Mouse (Mus musculus): Measurements from ENCODE around the gene Asb13. TPM values are rescaled to one million over a fixed set of nuclear protein-coding genes. Genes with fewer than 3 reads are reported as not detected.

Asb13 gene
- polyA plus RNA-seq, 2 experiments: 1.7 to 2.3 TPM

GRCm38 (mm10) chr13:3669611-3670010, 35.8 kb downstream of the Asb13 start:
- 57% methylated on average over 1 of the region's 1 CpGs for WGBS (ENCODE audit: insufficient replicate concordance)
- ATAC-seq (ENCODE audit: insufficient read depth) (peak; percentile 29; the same call in 1 of the 2 replicates), DNase-seq (ENCODE audit: low read depth in 3 of 3, low spot score in 3 of 3) (no peak)
- no peaks in the 10 kb centered on the region for H3K27me3 ChIP-seq (ENCODE audit: control insufficient read depth, insufficient read depth, low read length)
- H3K4me3 ChIP-seq (ENCODE audit: insufficient read depth in 1 of 2, low read depth in 2 of 2, low read length in 2 of 2): no peak overlapping the region
- H3K27ac ChIP-seq: no peak overlapping the region
- no peak overlapping the region for H3K9ac ChIP-seq (replicated peaks)
- H3K36me3 ChIP-seq (replicated peaks; ENCODE audit: control insufficient read depth, insufficient read depth, low read depth): no peaks in the 10 kb centered on the region
- H3K9me3 ChIP-seq (ENCODE audit: control insufficient read depth, low read length): no peaks in the 10 kb centered on the region
- H3K4me2 ChIP-seq (ENCODE audit: low read depth): no peak overlapping the region
- H3K4me1 ChIP-seq (replicated peaks; ENCODE audit: control insufficient read depth in 2 of 2, insufficient read depth in 2 of 2, low read length in 1 of 2): peaks cover 0 to 12% of the 10 kb centered on the region in 2 experiments; a peak in 2 of 4 replicates
- TF ChIP-seq CTCF (IDR thresholded peaks at IDR 0.05; ENCODE audit: low read depth) (peak; percentile 21; the same call in 1 of the 2 replicates), EP300 (IDR thresholded peaks at IDR 0.05; ENCODE audit: low read depth) (no peak)

- no peak overlapping the region for H3K4me3 ChIP-seq (ENCODE audit: insufficient read depth in 1 of 2, low read depth in 2 of 2, low read length in 2 of 2)
- WGBS (ENCODE audit: insufficient replicate concordance): 34% methylated on average over 1 of the region's 1 CpGs
- no peaks in the 10 kb centered on the region for H3K36me3 ChIP-seq (replicated peaks; ENCODE audit: control insufficient read depth, insufficient read depth, low read depth)
- H3K27ac ChIP-seq: no peak overlapping the region
- ATAC-seq (ENCODE audit: insufficient read depth) (peak; percentile 65), DNase-seq (ENCODE audit: low read depth in 3 of 3, low spot score in 3 of 3) (peak in 1 of 3 experiments; percentile 17)
- no peaks in the 10 kb centered on the region for H3K9me3 ChIP-seq (ENCODE audit: control insufficient read depth, low read length)
- H3K9ac ChIP-seq (replicated peaks): no peak overlapping the region
- no peak for TF ChIP-seq EP300 (IDR thresholded peaks at IDR 0.05; ENCODE audit: low read depth)
- no peak for TF ChIP-seq CTCF (IDR thresholded peaks at IDR 0.05; ENCODE audit: low read depth)
- H3K27me3 ChIP-seq (ENCODE audit: control insufficient read depth, insufficient read depth, low read length): no peaks in the 10 kb centered on the region
- peaks cover 0 to 12% of the 10 kb centered on the region in 2 experiments; a peak in 2 of 4 replicates for H3K4me1 ChIP-seq (replicated peaks; ENCODE audit: control insufficient read depth in 2 of 2, insufficient read depth in 2 of 2, low read length in 1 of 2)
- no peak overlapping the region for H3K4me2 ChIP-seq (ENCODE audit: low read depth)
Measured at GRCm38 (mm10) chr13:3670039-3670438, 36.2 kb downstream of the Asb13 start.

- Histone ChIP-seq H3K27me3 (ENCODE audit: control insufficient read depth, insufficient read depth, low read length) (no peaks in the 10 kb centered on the region), H3K9ac (replicated peaks) (no peak overlapping the region), H3K4me1 (replicated peaks; ENCODE audit: control insufficient read depth in 2 of 2, insufficient read depth in 2 of 2, low read length in 1 of 2) (peaks cover 0 to 11% of the 10 kb centered on the region in 2 experiments; a peak in 2 of 4 replicates), H3K4me3 (ENCODE audit: insufficient read depth in 1 of 2, low read depth in 2 of 2, low read length in 2 of 2) (no peak overlapping the region), H3K4me2 (ENCODE audit: low read depth) (no peak overlapping the region), H3K27ac (no peak overlapping the region), H3K9me3 (ENCODE audit: control insufficient read depth, low read length) (no peaks in the 10 kb centered on the region), H3K36me3 (replicated peaks; ENCODE audit: control insufficient read depth, insufficient read depth, low read depth) (no peaks in the 10 kb centered on the region)
- TF ChIP-seq EP300 (IDR thresholded peaks at IDR 0.05; ENCODE audit: low read depth) (no peak), CTCF (IDR thresholded peaks at IDR 0.05; ENCODE audit: low read depth) (no peak)
- ATAC-seq (ENCODE audit: insufficient read depth): no peak
- WGBS (ENCODE audit: insufficient replicate concordance): 49% methylated on average over 3 of the region's 3 CpGs
- DNase-seq (ENCODE audit: low read depth in 3 of 3, low spot score in 3 of 3): no peak
Measured at GRCm38 (mm10) chr13:3673151-3673550, 39.3 kb downstream of the Asb13 start.

GRCm38 (mm10) chr13:3673622-3674021, 39.8 kb downstream of the Asb13 start:
- ATAC-seq (ENCODE audit: insufficient read depth): no peak
- H3K27ac ChIP-seq: no peak overlapping the region
- no peak overlapping the region for H3K4me2 ChIP-seq (ENCODE audit: low read depth)
- 59% methylated on average over 4 of the region's 4 CpGs for WGBS (ENCODE audit: insufficient replicate concordance)
- H3K4me3 ChIP-seq (ENCODE audit: insufficient read depth in 1 of 2, low read depth in 2 of 2, low read length in 2 of 2): no peak overlapping the region
- no peaks in the 10 kb centered on the region for H3K9me3 ChIP-seq (ENCODE audit: control insufficient read depth, low read length)
- no peak for DNase-seq (ENCODE audit: low read depth in 3 of 3, low spot score in 3 of 3)
- H3K9ac ChIP-seq (replicated peaks): no peak overlapping the region
- no peak for TF ChIP-seq CTCF (IDR thresholded peaks at IDR 0.05; ENCODE audit: low read depth)
- no peak for TF ChIP-seq EP300 (IDR thresholded peaks at IDR 0.05; ENCODE audit: low read depth)
- H3K36me3 ChIP-seq (replicated peaks; ENCODE audit: control insufficient read depth, insufficient read depth, low read depth): no peaks in the 10 kb centered on the region
- H3K27me3 ChIP-seq (ENCODE audit: control insufficient read depth, insufficient read depth, low read length): no peaks in the 10 kb centered on the region
- peaks cover 0 to 11% of the 10 kb centered on the region in 2 experiments; a peak in 2 of 4 replicates for H3K4me1 ChIP-seq (replicated peaks; ENCODE audit: control insufficient read depth in 2 of 2, insufficient read depth in 2 of 2, low read length in 1 of 2)

- DNase-seq (ENCODE audit: low read depth in 3 of 3, low spot score in 3 of 3): no peak
- Histone ChIP-seq H3K4me1 (replicated peaks; ENCODE audit: control insufficient read depth in 2 of 2, insufficient read depth in 2 of 2, low read length in 1 of 2) (peaks cover 0 to under 1% of the 10 kb centered on the region in 2 experiments; a peak in 1 of 4 replicates), H3K27ac (no peak overlapping the region), H3K36me3 (replicated peaks; ENCODE audit: control insufficient read depth, insufficient read depth, low read depth) (no peaks in the 10 kb centered on the region), H3K4me3 (ENCODE audit: insufficient read depth in 1 of 2, low read depth in 2 of 2, low read length in 2 of 2) (no peak overlapping the region), H3K9me3 (ENCODE audit: control insufficient read depth, low read length) (no peaks in the 10 kb centered on the region), H3K27me3 (ENCODE audit: control insufficient read depth, insufficient read depth, low read length) (no peaks in the 10 kb centered on the region), H3K4me2 (ENCODE audit: low read depth) (no peak overlapping the region), H3K9ac (replicated peaks) (no peak overlapping the region)
- TF ChIP-seq EP300 (IDR thresholded peaks at IDR 0.05; ENCODE audit: low read depth): no peak
- TF ChIP-seq CTCF (IDR thresholded peaks at IDR 0.05; ENCODE audit: low read depth): no peak
- 57% methylated on average over 4 of the region's 4 CpGs for WGBS (ENCODE audit: insufficient replicate concordance)
- ATAC-seq (ENCODE audit: insufficient read depth): no peak
Measured at GRCm38 (mm10) chr13:3675855-3676254, 42.0 kb downstream of the Asb13 start.
